Mouse (Mus musculus): ENCODE results near the gene Ccdc6. TPM values are rescaled to one million over a fixed set of nuclear protein-coding genes. Genes with fewer than 3 reads are reported as not detected.
A peak's percentile ranks its signal among the peaks of the same experiment; 100 is the strongest.

Ccdc6 gene
- polyA plus RNA-seq, 1 experiment from 2014 or later = 16.0 TPM

DNA sequence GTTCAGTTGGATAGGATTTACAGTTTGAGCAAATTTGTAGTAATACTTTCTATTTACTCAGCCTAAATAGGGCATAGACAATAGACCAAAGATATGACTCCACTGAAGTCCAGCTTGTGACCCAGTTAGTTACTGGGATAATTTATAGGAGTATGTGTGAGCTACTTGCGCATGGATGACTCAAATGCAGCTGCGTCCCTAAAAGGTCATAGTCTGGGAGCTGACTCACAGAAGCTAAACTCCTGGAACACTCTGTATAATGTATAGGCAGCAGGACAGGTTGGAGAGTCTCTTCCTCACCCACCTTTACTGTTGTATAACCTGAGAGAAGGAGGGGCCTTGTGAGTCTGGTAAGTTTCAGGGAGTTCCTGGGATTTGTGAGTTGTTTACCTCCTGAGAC, 26.5 kb downstream of the Ccdc6 start:
- Histone ChIP-seq H3K9me3 (no peaks in the 10 kb centered on the region), H3K36me3 (no peaks in the 10 kb centered on the region), H3K4me1 (peaks cover 82% of the 10 kb centered on the region), H3K27ac (no peak overlapping the region), H3K27me3 (ENCODE audit: insufficient read depth, poor library complexity, severe bottlenecking) (no peaks in the 10 kb centered on the region), H3K4me3 (no peak overlapping the region)
- 98% methylated on average over 2 of the region's 2 CpGs for WGBS
- no peak for DNase-seq (ENCODE audit: low spot score)

DNA sequence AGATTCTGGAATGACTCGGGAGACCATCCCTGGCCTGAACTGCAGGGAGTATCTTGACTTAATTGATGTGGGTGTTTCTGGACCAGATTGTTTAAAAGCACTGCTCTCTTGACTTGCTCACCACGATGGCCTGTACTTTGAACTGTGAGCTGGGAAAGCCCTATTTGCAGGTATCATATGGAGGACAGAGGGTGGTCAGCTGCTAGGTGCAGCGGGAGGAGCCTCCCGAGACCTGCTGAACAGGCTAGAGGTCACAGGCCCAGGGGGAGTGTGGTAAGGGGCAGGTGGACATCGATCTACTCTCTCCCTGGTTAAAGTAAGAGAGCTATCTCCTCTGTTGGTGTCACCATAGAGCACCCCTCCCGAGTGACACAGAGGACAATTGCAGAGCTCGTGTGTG, 28.6 kb downstream of the Ccdc6 start:
- no peaks in the 10 kb centered on the region for H3K36me3 ChIP-seq
- 76% methylated on average over 7 of the region's 7 CpGs for WGBS
- no peak overlapping the region for H3K4me3 ChIP-seq
- no peaks in the 10 kb centered on the region for H3K27me3 ChIP-seq (ENCODE audit: insufficient read depth, poor library complexity, severe bottlenecking)
- peaks cover 82% of the 10 kb centered on the region for H3K4me1 ChIP-seq
- H3K9me3 ChIP-seq = no peaks in the 10 kb centered on the region
- peak overlapping the region; percentile 70; the same call in 1 of the 2 replicates for H3K27ac ChIP-seq
- DNase-seq (ENCODE audit: low spot score) = no peak

DNA sequence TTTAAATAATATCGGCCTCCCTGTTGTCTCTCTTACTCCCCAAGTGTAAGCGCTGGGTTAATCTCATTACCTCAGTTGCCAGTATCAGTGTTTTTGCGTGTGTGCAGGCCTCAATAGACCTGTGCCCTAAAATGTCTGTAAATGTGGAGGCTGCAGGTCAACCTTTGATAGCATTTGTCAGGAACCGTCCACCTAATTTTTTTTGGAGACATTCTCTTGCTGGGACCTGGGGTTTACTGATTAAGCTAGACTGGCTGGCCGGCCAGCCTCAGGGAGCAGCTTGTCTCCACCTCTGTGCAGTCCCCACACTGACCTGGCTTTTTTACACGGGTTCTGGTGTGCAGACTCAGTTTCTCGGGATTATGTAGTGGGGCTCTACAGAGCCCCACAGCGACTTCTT, 30.4 kb downstream of the Ccdc6 start:
- H3K27ac ChIP-seq = peak overlapping the region; percentile 70; the same call in 1 of the 2 replicates
- no peak for DNase-seq (ENCODE audit: low spot score)
- WGBS = 45% methylated on average over 8 of the region's 8 CpGs
- H3K4me3 ChIP-seq = no peak overlapping the region
- no peaks in the 10 kb centered on the region for H3K9me3 ChIP-seq
- H3K4me1 ChIP-seq = peaks cover 85% of the 10 kb centered on the region
- no peaks in the 10 kb centered on the region for H3K36me3 ChIP-seq
- no peaks in the 10 kb centered on the region for H3K27me3 ChIP-seq (ENCODE audit: insufficient read depth, poor library complexity, severe bottlenecking)

DNA sequence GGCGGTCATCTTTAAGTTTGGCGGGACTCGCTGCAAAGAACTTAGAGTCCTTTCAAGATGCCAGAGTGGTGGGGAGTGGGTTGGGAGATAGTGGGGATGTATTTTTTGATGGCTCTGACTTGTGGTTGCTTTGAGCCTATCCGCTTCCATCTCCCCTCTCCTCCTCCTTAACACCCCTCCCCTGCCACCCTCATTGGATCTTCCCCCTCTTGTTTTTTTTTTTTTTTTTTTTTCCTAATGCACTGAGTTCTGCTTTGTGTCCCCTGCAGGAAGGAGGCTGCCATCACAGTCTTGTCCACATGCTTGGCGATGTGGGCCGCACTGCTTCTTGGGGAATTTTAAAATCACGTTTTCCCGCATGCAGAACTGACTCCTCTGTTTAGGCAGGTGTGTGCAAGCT, 31.5 kb downstream of the Ccdc6 start:
- DNase-seq (ENCODE audit: low spot score) = no peak
- Histone ChIP-seq H3K4me3 (no peak overlapping the region), H3K27me3 (ENCODE audit: insufficient read depth, poor library complexity, severe bottlenecking) (no peaks in the 10 kb centered on the region), H3K27ac (0 out of 2 replicates have a peak overlapping the region, but pooled peaks have one; percentile 47), H3K9me3 (no peaks in the 10 kb centered on the region), H3K36me3 (no peaks in the 10 kb centered on the region), H3K4me1 (peaks cover 93% of the 10 kb centered on the region)
- WGBS = 75% methylated on average over 8 of the region's 8 CpGs

DNA sequence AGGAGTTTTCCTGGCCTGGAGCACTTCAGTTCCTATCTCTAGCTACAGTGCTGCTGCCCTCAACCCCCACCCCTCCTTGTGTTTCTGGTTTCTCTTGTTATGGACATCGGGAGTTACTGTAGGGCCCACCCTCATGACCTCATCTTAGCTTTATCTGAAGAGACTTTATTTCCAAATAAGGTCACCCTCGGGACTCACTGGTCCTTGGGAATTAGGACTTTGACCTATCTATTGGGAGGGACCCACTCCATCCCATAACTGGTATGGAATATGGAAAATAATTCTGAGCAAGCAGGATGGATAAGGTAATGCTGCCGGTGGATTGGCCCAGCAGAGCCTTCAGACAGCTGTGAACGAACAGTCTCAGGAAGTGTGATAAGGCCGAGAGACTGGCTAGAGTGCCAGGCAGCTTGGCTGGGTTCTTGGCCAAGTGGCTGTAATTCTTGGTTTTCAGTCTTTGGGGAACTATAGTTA, 35.2 kb downstream of the Ccdc6 start:
- no peaks in the 10 kb centered on the region for H3K36me3 ChIP-seq
- DNase-seq (ENCODE audit: low spot score) = peak; percentile 91
- H3K27me3 ChIP-seq (ENCODE audit: insufficient read depth, poor library complexity, severe bottlenecking) = no peaks in the 10 kb centered on the region
- H3K4me3 ChIP-seq = peak overlapping the region; percentile 22; the same call in 1 of the 2 replicates
- 16% methylated on average over 5 of the region's 5 CpGs for WGBS
- H3K9me3 ChIP-seq = no peaks in the 10 kb centered on the region
- H3K27ac ChIP-seq = peak overlapping the region; percentile 88
- H3K4me1 ChIP-seq = peaks cover 73% of the 10 kb centered on the region

DNA sequence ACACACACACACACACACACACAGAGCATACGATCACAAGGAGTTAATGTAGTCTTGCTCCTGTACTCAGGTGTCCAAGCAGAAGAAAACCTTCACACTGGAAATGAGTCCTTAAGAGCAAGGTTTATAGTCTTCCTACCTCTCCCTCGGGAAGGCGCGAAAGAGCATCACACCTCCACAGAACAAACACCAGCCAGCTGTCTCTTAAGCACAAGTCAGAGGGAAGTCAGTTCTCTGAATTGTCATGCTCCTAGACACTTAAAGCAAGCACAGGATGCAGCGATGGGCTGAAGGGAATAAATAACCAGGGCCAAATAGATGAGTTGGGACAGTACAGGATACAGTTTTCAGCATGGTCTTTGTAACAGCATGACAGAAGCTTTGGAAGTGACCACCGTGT, 35.8 kb downstream of the Ccdc6 start:
- peak overlapping the region; percentile 88 for H3K27ac ChIP-seq
- H3K4me3 ChIP-seq = 0 out of 2 replicates have a peak overlapping the region, but pooled peaks have one; percentile 27
- H3K27me3 ChIP-seq (ENCODE audit: insufficient read depth, poor library complexity, severe bottlenecking) = no peaks in the 10 kb centered on the region
- DNase-seq (ENCODE audit: low spot score) = no peak
- no peaks in the 10 kb centered on the region for H3K36me3 ChIP-seq
- peaks cover 67% of the 10 kb centered on the region for H3K4me1 ChIP-seq
- WGBS = 50% methylated on average over 6 of the region's 6 CpGs
- no peaks in the 10 kb centered on the region for H3K9me3 ChIP-seq

DNA sequence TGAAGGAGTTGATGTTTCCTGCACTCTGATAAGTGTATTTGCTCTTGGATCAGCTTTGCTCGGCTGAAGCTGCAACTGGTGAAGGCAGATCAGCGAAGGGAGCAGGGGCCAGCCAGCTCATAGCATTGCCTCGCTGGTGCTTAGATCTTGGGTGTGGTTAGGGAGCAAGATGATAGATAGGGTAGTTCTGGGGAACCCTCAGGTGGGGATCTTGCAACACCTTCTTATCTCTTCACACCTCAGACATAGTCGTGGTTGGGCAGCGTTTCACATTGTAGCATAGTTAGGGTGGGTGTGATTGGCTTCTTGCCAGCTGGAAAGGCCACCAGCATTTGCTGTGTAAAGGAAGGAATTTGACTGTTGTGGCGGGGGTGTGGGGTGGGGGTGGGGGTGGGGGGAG, 36.3 kb downstream of the Ccdc6 start:
- no peaks in the 10 kb centered on the region for H3K36me3 ChIP-seq
- H3K4me3 ChIP-seq = no peak overlapping the region
- 14% methylated on average over 6 of the region's 6 CpGs for WGBS
- H3K27me3 ChIP-seq (ENCODE audit: insufficient read depth, poor library complexity, severe bottlenecking) = no peaks in the 10 kb centered on the region
- peaks cover 65% of the 10 kb centered on the region for H3K4me1 ChIP-seq
- H3K9me3 ChIP-seq = no peaks in the 10 kb centered on the region
- peak overlapping the region; percentile 88 for H3K27ac ChIP-seq
- no peak for DNase-seq (ENCODE audit: low spot score)

DNA sequence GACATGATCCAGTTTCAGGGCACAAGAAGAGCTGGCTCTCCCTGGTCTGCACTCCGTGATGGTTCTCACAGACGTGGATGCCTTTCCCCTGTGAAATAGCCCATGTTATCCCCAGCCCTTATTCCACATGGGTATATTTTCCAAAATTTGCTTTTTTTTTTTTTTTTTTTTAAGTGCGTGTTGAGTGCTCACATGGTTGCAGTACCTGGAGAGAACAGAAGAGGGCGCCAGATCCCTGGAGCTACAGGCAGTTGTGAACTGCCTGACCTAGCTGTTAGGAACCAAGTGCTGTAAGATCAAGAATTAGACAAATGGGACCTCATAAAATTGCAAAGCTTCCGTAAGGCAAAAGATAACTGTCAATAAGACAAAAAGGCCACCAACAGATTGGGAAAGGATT, 38.8 kb downstream of the Ccdc6 start:
- no peaks in the 10 kb centered on the region for H3K27me3 ChIP-seq (ENCODE audit: insufficient read depth, poor library complexity, severe bottlenecking)
- H3K36me3 ChIP-seq = no peaks in the 10 kb centered on the region
- peaks cover 65% of the 10 kb centered on the region for H3K4me1 ChIP-seq
- WGBS = 72% methylated on average over 5 of the region's 5 CpGs
- no peak for DNase-seq (ENCODE audit: low spot score)
- no peak overlapping the region for H3K4me3 ChIP-seq
- no peak overlapping the region for H3K27ac ChIP-seq
- H3K9me3 ChIP-seq = no peaks in the 10 kb centered on the region

DNA sequence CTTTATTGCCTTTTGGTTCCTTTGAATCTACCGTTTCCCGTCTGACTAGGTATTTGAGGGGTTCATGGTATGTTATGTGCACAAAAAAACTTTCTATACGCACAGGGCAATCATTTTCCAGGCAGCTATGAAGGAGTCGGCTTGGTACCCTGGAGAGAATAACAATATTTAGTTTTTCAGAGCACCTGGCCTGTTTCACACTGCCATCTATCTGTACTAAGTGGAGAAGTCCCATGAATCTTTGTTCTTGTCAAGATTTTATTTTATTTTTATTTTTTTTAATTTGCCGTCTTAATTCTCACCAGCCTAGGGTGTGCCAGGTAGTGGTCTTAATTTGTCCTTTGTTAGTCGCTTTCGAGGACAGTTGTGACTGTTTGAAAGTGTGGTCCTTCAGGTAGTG, 40.7 kb downstream of the Ccdc6 start:
- no peaks in the 10 kb centered on the region for H3K27me3 ChIP-seq (ENCODE audit: insufficient read depth, poor library complexity, severe bottlenecking)
- peaks cover 52% of the 10 kb centered on the region for H3K4me1 ChIP-seq
- DNase-seq (ENCODE audit: low spot score) = no peak
- no peaks in the 10 kb centered on the region for H3K9me3 ChIP-seq
- WGBS = 85% methylated on average over 7 of the region's 7 CpGs
- H3K27ac ChIP-seq = no peak overlapping the region
- H3K36me3 ChIP-seq = peaks cover 5% of the 10 kb centered on the region
- H3K4me3 ChIP-seq = no peak overlapping the region

DNA sequence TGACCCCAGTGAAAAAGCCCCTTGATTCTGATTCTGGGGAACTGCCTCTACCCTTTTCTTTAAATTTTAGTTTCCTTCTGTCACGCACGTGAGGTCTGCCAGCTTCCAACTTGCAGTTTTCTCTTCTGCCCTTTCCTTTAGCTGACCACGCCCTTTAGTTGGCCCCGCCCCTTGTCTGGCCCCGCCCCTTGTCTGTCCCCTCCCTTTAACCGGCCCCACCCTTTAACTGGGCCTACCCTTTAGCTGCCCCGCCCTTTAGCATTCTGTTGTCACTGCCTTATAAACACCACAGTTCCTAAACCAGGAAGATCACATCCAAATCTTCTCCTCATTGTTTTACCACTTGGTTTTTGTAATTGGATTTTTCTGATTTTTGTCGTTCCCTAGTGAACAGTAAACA, 41.2 kb downstream of the Ccdc6 start:
- no peak for DNase-seq (ENCODE audit: low spot score)
- 0 out of 2 replicates have a peak overlapping the region, but pooled peaks have one; percentile 2 for H3K27ac ChIP-seq
- WGBS = 52% methylated on average over 8 of the region's 8 CpGs

DNA sequence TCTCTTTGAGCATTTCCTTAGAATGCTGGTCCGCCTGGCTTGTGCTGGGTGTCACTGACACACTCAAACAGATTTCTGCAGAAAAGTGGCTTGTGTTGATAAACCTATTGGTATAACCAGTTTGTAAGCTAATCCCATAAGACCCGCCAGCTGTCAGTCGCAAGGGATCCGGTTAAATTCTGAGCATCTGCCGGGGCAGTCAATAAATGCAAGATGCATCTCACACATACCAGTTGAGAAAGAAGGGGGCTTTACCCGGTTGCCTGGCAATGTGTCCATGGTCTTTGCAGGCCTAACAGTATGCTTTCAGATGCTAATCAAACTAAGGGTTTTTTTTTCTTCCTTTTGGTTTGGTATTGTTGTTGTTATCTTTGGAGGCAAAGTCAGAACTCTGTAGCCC, 42.4 kb downstream of the Ccdc6 start:
- H3K27me3 ChIP-seq (ENCODE audit: insufficient read depth, poor library complexity, severe bottlenecking) = no peaks in the 10 kb centered on the region
- WGBS = 84% methylated on average over 6 of the region's 6 CpGs
- H3K36me3 ChIP-seq = peaks cover 22% of the 10 kb centered on the region
- no peak overlapping the region for H3K27ac ChIP-seq
- no peak overlapping the region for H3K4me3 ChIP-seq
- no peaks in the 10 kb centered on the region for H3K9me3 ChIP-seq
- peaks cover 35% of the 10 kb centered on the region for H3K4me1 ChIP-seq
- DNase-seq (ENCODE audit: low spot score) = no peak

More for the DNA sequence above, 41.2 kb downstream of the Ccdc6 start:
- H3K36me3 ChIP-seq = peaks cover 10% of the 10 kb centered on the region
- peaks cover 47% of the 10 kb centered on the region for H3K4me1 ChIP-seq
- H3K27me3 ChIP-seq (ENCODE audit: insufficient read depth, poor library complexity, severe bottlenecking) = no peaks in the 10 kb centered on the region
- H3K4me3 ChIP-seq = no peak overlapping the region
- no peaks in the 10 kb centered on the region for H3K9me3 ChIP-seq

DNA sequence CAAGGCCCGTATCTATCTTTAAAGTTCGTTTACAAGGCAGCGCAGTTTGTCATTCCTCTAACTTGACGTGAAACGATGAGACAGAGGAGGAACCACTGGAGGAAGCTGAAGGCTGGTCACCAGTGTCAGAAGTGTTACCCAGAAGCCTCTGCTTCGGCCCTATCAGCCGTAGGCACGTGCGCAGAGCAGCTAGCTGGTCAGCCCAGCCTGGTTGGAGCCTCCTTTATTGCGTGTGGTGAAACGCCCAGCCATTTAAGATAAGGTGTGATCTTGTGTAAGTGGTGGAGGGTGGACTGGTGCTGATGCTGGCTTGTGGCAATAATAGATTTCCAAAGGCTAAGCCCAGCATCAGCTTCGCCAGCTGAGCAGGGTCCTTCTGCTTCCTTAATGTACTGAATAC, 43.5 kb downstream of the Ccdc6 start:
- Histone ChIP-seq H3K4me1 (peaks cover 35% of the 10 kb centered on the region), H3K36me3 (peaks cover 32% of the 10 kb centered on the region), H3K27ac (0 out of 2 replicates have a peak overlapping the region, but pooled peaks have one; percentile 39), H3K9me3 (no peaks in the 10 kb centered on the region), H3K4me3 (no peak overlapping the region), H3K27me3 (ENCODE audit: insufficient read depth, poor library complexity, severe bottlenecking) (no peaks in the 10 kb centered on the region)
- 68% methylated on average over 12 of the region's 12 CpGs for WGBS
- DNase-seq (ENCODE audit: low spot score) = no peak

DNA sequence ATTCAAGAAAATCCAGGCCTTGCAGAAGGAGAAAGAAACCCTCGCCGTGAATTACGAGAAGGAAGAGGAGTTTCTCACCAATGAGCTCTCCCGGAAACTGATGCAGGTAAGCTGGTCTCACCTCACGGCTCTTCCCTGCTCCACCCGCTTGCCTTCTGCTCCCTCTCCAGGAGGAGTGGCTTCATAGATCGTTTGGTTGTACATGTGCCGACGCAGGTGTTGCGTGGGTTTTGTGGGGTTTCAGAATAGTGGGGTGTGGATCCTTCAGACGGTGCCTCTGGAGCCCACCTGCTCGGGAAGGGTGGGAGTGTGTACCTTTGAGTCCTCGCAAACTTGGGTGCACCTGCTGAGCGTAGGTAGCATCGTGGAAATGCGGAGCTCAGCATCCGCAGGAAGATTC, 45.7 kb downstream of the Ccdc6 start:
- Histone ChIP-seq H3K9me3 (no peaks in the 10 kb centered on the region), H3K4me1 (peaks cover 35% of the 10 kb centered on the region), H3K27me3 (ENCODE audit: insufficient read depth, poor library complexity, severe bottlenecking) (no peaks in the 10 kb centered on the region), H3K36me3 (peaks cover 54% of the 10 kb centered on the region), H3K27ac (no peak overlapping the region), H3K4me3 (no peak overlapping the region)
- DNase-seq (ENCODE audit: low spot score) = no peak
- 95% methylated on average over 17 of the region's 17 CpGs for WGBS

DNA sequence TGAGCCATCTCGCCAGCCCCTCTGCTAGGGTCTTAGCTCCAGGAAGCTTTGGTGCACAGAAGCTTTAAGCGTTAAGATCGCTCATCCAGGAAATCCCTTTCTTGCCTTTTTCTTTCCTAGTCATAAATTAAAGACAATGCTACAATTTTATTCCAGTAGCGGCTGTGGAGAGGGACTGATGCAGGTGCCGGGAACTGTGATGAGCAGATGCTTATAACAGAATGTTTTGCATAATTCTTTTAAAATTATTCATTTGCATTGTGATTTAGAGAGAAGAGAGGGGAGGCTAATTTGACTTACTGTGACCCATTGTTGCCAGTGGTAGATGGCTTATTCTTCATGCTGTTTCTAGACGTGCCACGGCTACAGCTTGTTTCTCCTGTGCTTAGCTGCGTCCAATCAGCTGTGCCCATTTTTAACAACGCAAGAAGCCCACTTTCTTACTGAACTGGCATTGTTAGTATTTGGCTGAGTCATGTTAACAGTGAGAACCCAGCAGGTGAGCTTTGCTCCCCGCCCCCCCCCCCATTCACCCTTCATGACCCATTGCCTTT, 47.2 kb downstream of the Ccdc6 start:
- no peak overlapping the region for H3K27ac ChIP-seq
- no peaks in the 10 kb centered on the region for H3K27me3 ChIP-seq (ENCODE audit: insufficient read depth, poor library complexity, severe bottlenecking)
- no peak overlapping the region for H3K4me3 ChIP-seq
- DNase-seq (ENCODE audit: low spot score) = no peak
- H3K9me3 ChIP-seq = no peaks in the 10 kb centered on the region
- peaks cover 31% of the 10 kb centered on the region for H3K4me1 ChIP-seq
- peaks cover 65% of the 10 kb centered on the region for H3K36me3 ChIP-seq
- WGBS = 87% methylated on average over 10 of the region's 10 CpGs

Measured in heart, embryonic 10.5 days (tissue).